Mouse (Mus musculus): ENCODE data around the gene Eif3k.

Gene Eif3k

GRCm38 (mm10) chr7:28958770-28959169 is 22.9 kb downstream of the Eif3k start:
- no peak for DNase-seq (ENCODE audit: low read depth)

- no peak for DNase-seq (ENCODE audit: low read depth)
These were observed 23.5 kb downstream of the Eif3k start for GRCm38 (mm10) chr7:28957997-28958725.

- no peak for DNase-seq (ENCODE audit: low read depth)
These were observed 24.4 kb downstream of the Eif3k start for GRCm38 (mm10) chr7:28957286-28957685.

GRCm38 (mm10) chr7:28956270-28956669 is 25.4 kb downstream of the Eif3k start:
- DNase-seq (ENCODE audit: low read depth), result no peak

- DNase-seq (ENCODE audit: low read depth), result no peak
These were observed 26.3 kb downstream of the Eif3k start for GRCm38 (mm10) chr7:28955295-28955897.

- no peak for DNase-seq (ENCODE audit: low read depth)
These were observed 26.9 kb downstream of the Eif3k start for GRCm38 (mm10) chr7:28954773-28955172.

GRCm38 (mm10) chr7:28953476-28954376 is 27.9 kb downstream of the Eif3k start:
- DNase-seq (ENCODE audit: low read depth), result no peak

- no peak for DNase-seq (ENCODE audit: low read depth)
These were observed 28.9 kb downstream of the Eif3k start for GRCm38 (mm10) chr7:28952786-28953185.

- DNase-seq (ENCODE audit: low read depth), result no peak
These were observed 29.9 kb downstream of the Eif3k start for GRCm38 (mm10) chr7:28951764-28952163.

- no peak for DNase-seq (ENCODE audit: low read depth)
These were observed 31.2 kb downstream of the Eif3k start for GRCm38 (mm10) chr7:28950346-28951037.

GRCm38 (mm10) chr7:28949298-28949697 is 32.4 kb downstream of the Eif3k start:
- no peak for DNase-seq (ENCODE audit: low read depth)

GRCm38 (mm10) chr7:28948746-28949145 is 32.9 kb downstream of the Eif3k start:
- DNase-seq (ENCODE audit: low read depth), result no peak

- no peak for DNase-seq (ENCODE audit: low read depth)
These were observed 35.4 kb downstream of the Eif3k start for GRCm38 (mm10) chr7:28946271-28946610.

GRCm38 (mm10) chr7:28945416-28946270 is 36.0 kb downstream of the Eif3k start:
- no peak for DNase-seq (ENCODE audit: low read depth)

GRCm38 (mm10) chr7:28944756-28945415 is 36.8 kb downstream of the Eif3k start:
- DNase-seq (ENCODE audit: low read depth), result no peak

- no peak for DNase-seq (ENCODE audit: low read depth)
These were observed 38.0 kb downstream of the Eif3k start for GRCm38 (mm10) chr7:28943451-28944180.

GRCm38 (mm10) chr7:28941542-28941941 is 40.1 kb downstream of the Eif3k start:
- DNase-seq (ENCODE audit: low read depth), result no peak

- no peak for DNase-seq (ENCODE audit: low read depth)
These were observed 40.5 kb downstream of the Eif3k start for GRCm38 (mm10) chr7:28941129-28941528.

GRCm38 (mm10) chr7:28939418-28940183 is 42.1 kb downstream of the Eif3k start:
- DNase-seq (ENCODE audit: low read depth), result no peak
